In the genomic region with DNA sequence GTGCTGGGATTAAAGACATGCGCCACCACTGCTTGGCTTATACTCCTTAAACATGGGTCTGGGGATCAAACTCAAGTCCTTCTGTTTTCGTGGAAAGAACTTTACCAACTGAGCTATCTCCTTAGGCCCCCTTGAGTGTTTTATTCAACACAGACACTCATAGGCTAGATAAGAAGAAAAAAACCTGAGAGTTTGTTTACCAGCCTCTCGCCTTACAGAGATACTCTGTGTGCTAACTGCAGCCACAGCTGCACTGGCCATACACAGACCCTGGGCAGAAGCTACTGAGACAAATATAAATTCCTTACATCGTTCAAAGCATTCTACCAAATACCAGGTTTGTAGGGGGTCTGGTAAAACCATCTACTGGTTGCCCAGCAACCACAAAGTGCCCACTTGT, we compare ENCODE assay signal across 22 mouse cellular contexts. TPM values are rescaled to one million over a fixed set of nuclear protein-coding genes. Genes with fewer than 3 reads are reported as not detected.
DNase-seq lines count a peak whose midpoint lies in the region; ATAC-seq and TF ChIP-seq lines count a peak whose summit lies in the region.
"Had no signal": no experiment of that assay in that cellular context is flagged by ENCODE, and none has a peak within 500 bp of the region (broad histone marks: within the 10 kb centered on the region; RNA-seq: fewer than 3 reads in every experiment).

No protein-coding gene starts in this region.

- H3K4me1 ChIP-seq in heart, embryonic 10.5 days, result peaks cover 55% of the 10 kb centered on the region
- H3K4me1 ChIP-seq in heart, embryonic 11.5 days (ENCODE audit: control insufficient read depth, insufficient read depth, low read length), result peaks cover 43% of the 10 kb centered on the region
- peaks cover 37% of the 10 kb centered on the region for H3K4me1 ChIP-seq in liver, embryonic 12.5 days
- no peaks in the 10 kb centered on the region for H3K4me1 ChIP-seq in liver, postnatal 0 days (ENCODE audit: insufficient read depth)
- peaks cover 39% of the 10 kb centered on the region for H3K4me1 ChIP-seq in liver, embryonic 13.5 days (replicated peaks)
- H3K4me1 ChIP-seq: hindbrain, embryonic 15.5 days had no signal

- DNase-seq in heart, embryonic 10.5 days (ENCODE audit: low spot score), result no peak
- no peak for DNase-seq in liver, postnatal 0 days
- no peak for DNase-seq in liver, embryonic 13.5 days
- DNase-seq in embryo, embryonic 10 days (ENCODE audit: low spot score), result no peak
- DNase-seq: adrenal gland, adult 8-10 months; adrenal gland, postnatal 25 days; cerebellum, adult 11-12 months; cerebellum, adult 8-10 months; cerebellum, postnatal 10 days; cerebellum, postnatal 36 days; gastrocnemius, postnatal 10 days; gastrocnemius, postnatal 36 days; heart, adult 2 months had no signal

- no peaks in the 10 kb centered on the region for H3K9me3 ChIP-seq in heart, embryonic 10.5 days
- no peaks in the 10 kb centered on the region for H3K9me3 ChIP-seq in heart, embryonic 11.5 days (replicated peaks; ENCODE audit: control insufficient read depth, low read length)
- H3K9me3 ChIP-seq in liver, embryonic 12.5 days (replicated peaks), result no peaks in the 10 kb centered on the region
- H3K9me3 ChIP-seq in liver, postnatal 0 days (ENCODE audit: low read length), result no peaks in the 10 kb centered on the region
- H3K9me3 ChIP-seq in liver, embryonic 13.5 days (replicated peaks), result no peaks in the 10 kb centered on the region
- H3K9me3 ChIP-seq: forebrain, embryonic 10.5 days; forebrain, embryonic 13.5 days; heart, embryonic 12.5 days; hindbrain, embryonic 12.5 days; hindbrain, embryonic 15.5 days had no signal

- TF ChIP-seq EP300 in liver, postnatal 0 days (IDR thresholded peaks at IDR 0.05; ENCODE audit: low read depth), result no peak

- H3K27ac ChIP-seq in heart, embryonic 10.5 days, result peak overlapping the region; percentile 49; the same call in 1 of the 2 replicates
- H3K27ac ChIP-seq in heart, embryonic 11.5 days (ENCODE audit: low read depth, low read length), result no peak overlapping the region
- 0 out of 2 replicates have a peak overlapping the region, but pooled peaks have one; percentile 42 for H3K27ac ChIP-seq in liver, embryonic 12.5 days
- H3K27ac ChIP-seq in liver, postnatal 0 days (ENCODE audit: low read depth), result no peak overlapping the region
- peak overlapping the region; percentile 23; the same call in 1 of the 2 replicates for H3K27ac ChIP-seq in liver, embryonic 13.5 days
- H3K27ac ChIP-seq: forebrain, embryonic 10.5 days; forebrain, embryonic 13.5 days; heart, adult 2 months; hindbrain, embryonic 12.5 days; hindbrain, embryonic 15.5 days had no signal

- no peak for ATAC-seq in heart, embryonic 11.5 days (replicated peaks; ENCODE audit: insufficient number of reproducible peaks, low FRiP score, low TSS enrichment)
- ATAC-seq in liver, embryonic 12.5 days, result peak; percentile 77
- ATAC-seq in liver, postnatal 0 days, result no peak
- peak; percentile 79 for ATAC-seq in liver, embryonic 13.5 days (ENCODE audit: low read depth)
- ATAC-seq: activated CD4-positive, CD25-positive, alpha-beta regulatory T cell, adult 4 months; forebrain, embryonic 13.5 days; forebrain, embryonic 16.5 days had no signal

- no peaks in the 10 kb centered on the region for H3K27me3 ChIP-seq in heart, embryonic 10.5 days (ENCODE audit: insufficient read depth, poor library complexity, severe bottlenecking)
- H3K27me3 ChIP-seq in heart, embryonic 11.5 days (ENCODE audit: control insufficient read depth, insufficient read depth, low read length), result no peaks in the 10 kb centered on the region
- H3K27me3 ChIP-seq in liver, embryonic 12.5 days (replicated peaks), result no peaks in the 10 kb centered on the region
- H3K27me3 ChIP-seq in liver, postnatal 0 days (ENCODE audit: insufficient read depth, low read length), result no peaks in the 10 kb centered on the region
- no peaks in the 10 kb centered on the region for H3K27me3 ChIP-seq in liver, embryonic 13.5 days
- H3K27me3 ChIP-seq: forebrain, embryonic 13.5 days; heart, embryonic 12.5 days; hindbrain, embryonic 12.5 days; hindbrain, embryonic 15.5 days had no signal

- no peaks in the 10 kb centered on the region; the same call in 1 of the 2 replicates for H3K36me3 ChIP-seq in heart, embryonic 10.5 days
- no peaks in the 10 kb centered on the region for H3K36me3 ChIP-seq in heart, embryonic 11.5 days (ENCODE audit: control insufficient read depth, insufficient read depth, low read length)
- H3K36me3 ChIP-seq in liver, embryonic 12.5 days, result peaks cover 5% of the 10 kb centered on the region
- peaks cover 3% of the 10 kb centered on the region; the same call in 1 of the 2 replicates for H3K36me3 ChIP-seq in liver, postnatal 0 days (replicated peaks; ENCODE audit: insufficient read depth, low read length)
- H3K36me3 ChIP-seq in liver, embryonic 13.5 days, result 0 out of 2 replicates have a peak, but pooled peaks cover 3% of the 10 kb centered on the region
- H3K36me3 ChIP-seq: forebrain, embryonic 10.5 days; hindbrain, embryonic 12.5 days had no signal

- 38% methylated on average over 4 of the region's 4 CpGs for WGBS in heart, embryonic 10.5 days
- WGBS in heart, embryonic 11.5 days (ENCODE audit: insufficient replicate concordance), result 40% methylated on average over 4 of the region's 4 CpGs
- 41% methylated on average over 4 of the region's 4 CpGs for WGBS in liver, embryonic 12.5 days (ENCODE audit: insufficient replicate concordance)
- 53% methylated on average over 4 of the region's 4 CpGs for WGBS in liver, postnatal 0 days (ENCODE audit: insufficient replicate concordance)
- WGBS in liver, embryonic 13.5 days (ENCODE audit: insufficient replicate concordance), result 37% methylated on average over 4 of the region's 4 CpGs

- TF ChIP-seq CTCF in liver, postnatal 0 days (IDR thresholded peaks at IDR 0.05; ENCODE audit: low read depth), result no peak

- H3K9ac ChIP-seq in heart, embryonic 11.5 days (ENCODE audit: low read depth, low read length), result no peak overlapping the region
- no peak overlapping the region for H3K9ac ChIP-seq in liver, embryonic 12.5 days
- no peak overlapping the region for H3K9ac ChIP-seq in liver, postnatal 0 days (replicated peaks)
- no peak overlapping the region for H3K9ac ChIP-seq in liver, embryonic 13.5 days
- H3K9ac ChIP-seq: forebrain, embryonic 13.5 days; heart, embryonic 12.5 days; hindbrain, embryonic 12.5 days; hindbrain, embryonic 15.5 days had no signal

- H3K4me2 ChIP-seq in heart, embryonic 11.5 days, result no peak overlapping the region
- H3K4me2 ChIP-seq in liver, embryonic 12.5 days, result no peak overlapping the region
- no peak overlapping the region for H3K4me2 ChIP-seq in liver, postnatal 0 days (ENCODE audit: low read depth, low read length)
- H3K4me2 ChIP-seq in liver, embryonic 13.5 days, result no peak overlapping the region
- H3K4me2 ChIP-seq: forebrain, embryonic 13.5 days; heart, embryonic 12.5 days; hindbrain, embryonic 12.5 days; hindbrain, embryonic 15.5 days had no signal

- no peak overlapping the region for H3K4me3 ChIP-seq in heart, embryonic 10.5 days
- H3K4me3 ChIP-seq in heart, embryonic 11.5 days (ENCODE audit: low read depth, low read length), result no peak overlapping the region
- H3K4me3 ChIP-seq in liver, embryonic 12.5 days, result no peak overlapping the region
- no peak overlapping the region for H3K4me3 ChIP-seq in liver, postnatal 0 days (ENCODE audit: low read depth, low read length)
- no peak overlapping the region for H3K4me3 ChIP-seq in liver, embryonic 13.5 days (replicated peaks)
- H3K4me3 ChIP-seq: forebrain, embryonic 10.5 days; forebrain, embryonic 13.5 days; heart, adult 2 months; heart, embryonic 12.5 days; hindbrain, embryonic 12.5 days; hindbrain, embryonic 15.5 days had no signal

RNA-seq across cellular contexts. Expression of a gene that starts 51.1 kb away (rescaled TPM):
- polyA plus RNA-seq in heart, embryonic 10.5 days (2016; fragmentation: Nextera tagmentation; extraction: Ambion mirVana), result 133 and 207 TPM in 2 replicates
- polyA plus RNA-seq in heart, embryonic 11.5 days (2014; fragmentation: Nextera tagmentation; extraction: Ambion mirVana), result 176 and 191 TPM in 2 replicates
- 364 and 366 TPM in 2 replicates for polyA plus RNA-seq in liver, embryonic 12.5 days (2016; fragmentation: Nextera tagmentation; extraction: Ambion mirVana)
- 63.6 and 75.5 TPM in 2 replicates for polyA plus RNA-seq in liver, postnatal 0 days (2015; fragmentation: Nextera tagmentation; extraction: Ambion mirVana)
- 352 and 354 TPM in 2 replicates for polyA plus RNA-seq in liver, embryonic 13.5 days (2015; fragmentation: Nextera tagmentation; extraction: Ambion mirVana)
- polyA plus RNA-seq: activated CD4-positive, CD25-positive, alpha-beta regulatory T cell, adult 4 months had no signal

Comparison
In these comparisons a context has a peak if more than half of its experiments do, and no peak if none do; other contexts are left out.
1. H3K27ac ChIP-seq: peak in heart, embryonic 10.5 days (single experiment), liver, embryonic 12.5 days (single experiment) and liver, embryonic 13.5 days (single experiment); none in heart, embryonic 11.5 days (single experiment) and liver, postnatal 0 days (single experiment).
2. ATAC-seq: peak in liver, embryonic 12.5 days (single experiment) and liver, embryonic 13.5 days (single experiment); none in heart, embryonic 11.5 days (single experiment) and liver, postnatal 0 days (single experiment).